Mouse (Mus musculus) forebrain, embryonic 12.5 days (tissue): ENCODE data around the gene Prkcb. TPM values are rescaled to one million over a fixed set of nuclear protein-coding genes. Genes with fewer than 3 reads are reported as not detected.

Source experiments
- ATAC-seq: fragments of 200-750 bp; cut with Nextera tagmentation; 2 replicates; pipeline ENCODE4 v1.8.0; 2017; ENCODE audit warnings: moderate TSS enrichment; ENCODE audit not compliant: low FRiP score
- H3K27ac ChIP-seq: fragments of 300-500 bp; sonication (generic); 2 replicates; pipeline ENCODE4 v1.5.1; 2016; ENCODE audit warnings: mild to moderate bottlenecking
- H3K27me3 ChIP-seq: fragments of 300-500 bp; sonication (generic); 2 replicates; pipeline ENCODE4 v1.6.1; 2016; ENCODE audit warnings: mild to moderate bottlenecking
- H3K36me3 ChIP-seq: fragments of 300-500 bp; sonication (generic); replicated peaks from 2 replicates; pipeline ENCODE4 v1.6.1; 2016; ENCODE audit warnings: mild to moderate bottlenecking
- H3K4me1 ChIP-seq: fragments of 300-500 bp; sonication (generic); 2 replicates; pipeline ENCODE4 v1.6.1; 2016
- H3K4me2 ChIP-seq: fragments of 300-500 bp; sonication (generic); 2 replicates; pipeline ENCODE4 v1.6.1; 2016; ENCODE audit warnings: mild to moderate bottlenecking, moderate library complexity
- H3K4me3 ChIP-seq: fragments of 300-500 bp; sonication (generic); replicated peaks from 2 replicates; pipeline ENCODE4 v1.5.1; 2016; ENCODE audit warnings: mild to moderate bottlenecking
- H3K9ac ChIP-seq: fragments of 300-500 bp; sonication (generic); 2 replicates; pipeline ENCODE4 v1.6.1; 2016; ENCODE audit warnings: mild to moderate bottlenecking
- H3K9me3 ChIP-seq: fragments of 300-500 bp; sonication (generic); 2 replicates; pipeline ENCODE4 v1.6.1; 2016
- WGBS: fragments of 180-500 bp; shearing (Covaris S2); methylation state at CpG from one replicate; pipeline ENCODE4 v1.1.7; 2016; 5-methylcytosine and 5-hydroxymethylcytosine counted together
- polyA plus RNA-seq: library from polyadenylated mRNA; unstranded; fragments of >200 nt; fragmentation: Nextera tagmentation; extraction: Ambion mirVana; gene quantifications from 2 replicates; pipeline ENCODE4 v1.2.1, GENCODE M21; 2016

The Prkcb gene
- polyA plus RNA-seq, 1 experiment from 2014 or later: 18.5 TPM

- no peak overlapping the region for H3K4me3 ChIP-seq
- ATAC-seq: no peak
- no peaks in the 10 kb centered on the region for H3K9me3 ChIP-seq
- H3K4me1 ChIP-seq: no peaks in the 10 kb centered on the region
- no peak overlapping the region for H3K9ac ChIP-seq
- H3K27ac ChIP-seq: no peak overlapping the region
- H3K27me3 ChIP-seq: no peaks in the 10 kb centered on the region
- 80% methylated on average over 4 of the region's 4 CpGs for WGBS
- H3K4me2 ChIP-seq: no peak overlapping the region
- no peaks in the 10 kb centered on the region for H3K36me3 ChIP-seq
Observed at GRCm38 (mm10) chr7:122609420-122609819, 320.9 kb downstream of the Prkcb start.

- 69% methylated on average over 7 of the region's 7 CpGs for WGBS
- Histone ChIP-seq H3K27me3 (no peaks in the 10 kb centered on the region), H3K4me1 (no peaks in the 10 kb centered on the region), H3K4me3 (no peak overlapping the region), H3K4me2 (no peak overlapping the region), H3K27ac (no peak overlapping the region), H3K9me3 (no peaks in the 10 kb centered on the region), H3K9ac (no peak overlapping the region), H3K36me3 (no peaks in the 10 kb centered on the region)
- ATAC-seq: no peak
Observed at GRCm38 (mm10) chr7:122610161-122610560, 321.6 kb downstream of the Prkcb start.

GRCm38 (mm10) chr7:122613876-122614275 lies 325.3 kb downstream of the Prkcb start:
- no peaks in the 10 kb centered on the region for H3K9me3 ChIP-seq
- no peak overlapping the region for H3K4me3 ChIP-seq
- 82% methylated on average over 4 of the region's 4 CpGs for WGBS
- H3K27ac ChIP-seq: no peak overlapping the region
- no peak overlapping the region for H3K4me2 ChIP-seq
- H3K9ac ChIP-seq: no peak overlapping the region
- H3K27me3 ChIP-seq: no peaks in the 10 kb centered on the region
- 0 out of 2 replicates have a peak, but pooled peaks cover 3% of the 10 kb centered on the region for H3K4me1 ChIP-seq
- no peak for ATAC-seq
- no peaks in the 10 kb centered on the region for H3K36me3 ChIP-seq

DNA sequence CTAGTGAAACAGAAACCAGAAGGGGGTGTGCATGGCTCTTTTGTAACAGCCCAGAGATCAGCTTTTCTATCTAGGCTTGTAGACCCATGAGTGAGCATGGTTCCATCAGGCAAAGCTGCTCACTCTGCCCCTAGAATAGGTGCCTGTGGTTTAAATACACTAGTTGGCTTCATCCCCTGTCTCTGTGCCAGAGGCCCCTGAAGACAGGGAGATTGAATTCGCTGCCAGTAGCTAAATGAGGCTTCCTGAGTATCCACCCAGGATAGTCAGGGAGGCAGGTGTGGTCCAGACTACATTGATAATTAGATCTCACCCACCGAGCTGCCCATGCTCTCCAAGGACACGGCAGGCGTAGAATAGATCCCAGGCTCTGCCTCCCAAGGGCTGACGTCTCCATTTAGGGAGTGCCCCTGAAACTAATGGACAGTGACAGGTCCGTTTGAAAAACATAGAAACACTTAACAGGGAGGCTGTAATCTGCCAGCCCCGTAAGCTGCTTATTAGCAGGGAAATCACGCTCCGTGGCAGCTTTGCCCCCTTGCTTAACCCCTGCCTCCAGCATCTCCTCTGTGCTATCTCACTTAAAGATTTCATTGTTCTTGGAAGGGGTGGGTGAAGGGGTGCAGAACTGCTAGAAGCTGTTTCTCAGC lies 333.7 kb downstream of the Prkcb start:
- 27% methylated on average over 9 of the region's 9 CpGs for WGBS
- Histone ChIP-seq H3K4me2 (no peak overlapping the region), H3K9ac (no peak overlapping the region), H3K4me3 (no peak overlapping the region), H3K4me1 (peaks cover 14% of the 10 kb centered on the region), H3K9me3 (no peaks in the 10 kb centered on the region), H3K36me3 (no peaks in the 10 kb centered on the region), H3K27ac (peak overlapping the region; percentile 56; the same call in 1 of the 2 replicates), H3K27me3 (no peaks in the 10 kb centered on the region)
- ATAC-seq: peak; percentile 89

GRCm38 (mm10) chr7:122623753-122624152 lies 335.2 kb downstream of the Prkcb start:
- no peak overlapping the region for H3K4me3 ChIP-seq
- H3K27me3 ChIP-seq: no peaks in the 10 kb centered on the region
- H3K4me2 ChIP-seq: no peak overlapping the region
- 74% methylated on average over 1 of the region's 1 CpGs for WGBS
- no peak for ATAC-seq
- H3K27ac ChIP-seq: no peak overlapping the region
- H3K9me3 ChIP-seq: no peaks in the 10 kb centered on the region
- H3K36me3 ChIP-seq: no peaks in the 10 kb centered on the region
- H3K4me1 ChIP-seq: peaks cover 11% of the 10 kb centered on the region
- no peak overlapping the region for H3K9ac ChIP-seq

GRCm38 (mm10) chr7:122628050-122628449 lies 339.5 kb downstream of the Prkcb start:
- no peaks in the 10 kb centered on the region; the same call in 1 of the 2 replicates for H3K4me1 ChIP-seq
- no peaks in the 10 kb centered on the region for H3K27me3 ChIP-seq
- H3K9ac ChIP-seq: no peak overlapping the region
- WGBS: 93% methylated on average over 5 of the region's 5 CpGs
- no peaks in the 10 kb centered on the region for H3K9me3 ChIP-seq
- H3K27ac ChIP-seq: no peak overlapping the region
- no peaks in the 10 kb centered on the region for H3K36me3 ChIP-seq
- no peak overlapping the region for H3K4me3 ChIP-seq
- H3K4me2 ChIP-seq: no peak overlapping the region
- no peak for ATAC-seq

DNA sequence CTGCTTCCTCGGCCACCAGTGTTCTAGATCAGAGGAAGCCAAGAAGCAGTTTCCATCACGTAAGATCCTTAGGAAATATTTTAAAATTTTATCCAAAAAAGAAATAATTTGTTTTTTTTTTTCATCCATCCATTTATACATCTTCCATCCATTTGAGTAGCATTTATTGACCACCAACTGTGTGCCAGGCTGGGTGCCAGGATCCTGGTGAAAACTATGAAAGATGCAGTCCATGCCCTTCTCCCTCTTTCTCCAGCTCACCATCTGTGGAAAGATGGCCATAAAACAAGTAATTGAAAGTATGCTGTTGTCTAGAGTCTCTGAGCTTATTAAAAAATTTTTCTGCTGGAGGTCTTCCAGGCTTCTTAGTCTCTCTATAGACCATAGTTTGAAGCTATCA lies 341.8 kb downstream of the Prkcb start:
- WGBS: 97% methylated on average over 2 of the region's 2 CpGs
- H3K4me1 ChIP-seq: no peaks in the 10 kb centered on the region
- H3K27ac ChIP-seq: no peak overlapping the region
- H3K27me3 ChIP-seq: no peaks in the 10 kb centered on the region
- H3K9me3 ChIP-seq: no peaks in the 10 kb centered on the region
- no peaks in the 10 kb centered on the region for H3K36me3 ChIP-seq
- H3K4me3 ChIP-seq: no peak overlapping the region
- H3K9ac ChIP-seq: no peak overlapping the region
- H3K4me2 ChIP-seq: no peak overlapping the region
- ATAC-seq: no peak

DNA sequence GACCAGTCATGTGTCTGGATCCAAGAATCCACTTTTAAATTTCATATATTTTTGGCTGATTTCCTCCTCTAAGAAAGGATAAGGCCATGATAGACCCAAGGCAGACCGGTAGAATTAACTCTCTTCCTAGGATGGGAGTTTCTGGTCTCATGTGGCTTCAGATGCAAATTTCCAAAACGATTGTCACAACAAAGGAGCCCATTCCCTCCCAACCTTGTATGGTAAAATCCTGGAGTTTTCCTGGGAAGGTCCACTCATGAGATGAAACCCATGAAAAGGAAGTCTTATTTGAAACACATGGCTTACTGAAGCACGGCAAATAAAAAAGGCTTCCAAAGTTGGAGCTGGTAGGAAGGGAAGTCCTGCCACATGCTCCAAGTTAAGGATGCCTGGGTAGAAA lies 342.6 kb downstream of the Prkcb start:
- ATAC-seq: no peak
- Histone ChIP-seq H3K36me3 (no peaks in the 10 kb centered on the region), H3K4me2 (no peak overlapping the region), H3K9me3 (no peaks in the 10 kb centered on the region), H3K4me1 (no peaks in the 10 kb centered on the region), H3K27me3 (no peaks in the 10 kb centered on the region), H3K4me3 (no peak overlapping the region), H3K27ac (no peak overlapping the region), H3K9ac (no peak overlapping the region)
- 71% methylated on average over 3 of the region's 3 CpGs for WGBS

DNA sequence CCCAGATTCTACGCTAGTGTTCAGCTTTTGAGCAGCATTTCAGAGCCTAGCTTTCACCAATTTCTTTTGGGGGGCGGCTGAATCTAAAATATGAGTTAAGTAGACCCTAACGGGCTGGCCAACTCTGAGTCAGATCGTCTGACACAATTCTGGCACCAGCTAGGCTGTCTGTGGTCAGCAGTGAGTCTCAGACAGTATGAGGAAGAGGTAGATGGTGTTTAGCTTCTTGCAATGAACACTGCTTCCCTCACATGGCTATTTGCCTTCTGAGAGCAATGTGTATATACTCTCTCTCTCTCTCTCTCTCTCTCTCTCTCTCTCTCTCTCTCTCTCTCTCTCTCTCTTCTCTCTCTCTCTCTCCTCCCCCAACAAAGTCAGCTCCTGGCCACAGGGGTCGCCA lies 344.4 kb downstream of the Prkcb start:
- Histone ChIP-seq H3K4me2 (no peak overlapping the region), H3K27ac (no peak overlapping the region), H3K4me1 (no peaks in the 10 kb centered on the region), H3K9me3 (no peaks in the 10 kb centered on the region), H3K27me3 (no peaks in the 10 kb centered on the region), H3K9ac (no peak overlapping the region), H3K36me3 (no peaks in the 10 kb centered on the region), H3K4me3 (no peak overlapping the region)
- ATAC-seq: no peak
- 81% methylated on average over 5 of the region's 5 CpGs for WGBS

DNA sequence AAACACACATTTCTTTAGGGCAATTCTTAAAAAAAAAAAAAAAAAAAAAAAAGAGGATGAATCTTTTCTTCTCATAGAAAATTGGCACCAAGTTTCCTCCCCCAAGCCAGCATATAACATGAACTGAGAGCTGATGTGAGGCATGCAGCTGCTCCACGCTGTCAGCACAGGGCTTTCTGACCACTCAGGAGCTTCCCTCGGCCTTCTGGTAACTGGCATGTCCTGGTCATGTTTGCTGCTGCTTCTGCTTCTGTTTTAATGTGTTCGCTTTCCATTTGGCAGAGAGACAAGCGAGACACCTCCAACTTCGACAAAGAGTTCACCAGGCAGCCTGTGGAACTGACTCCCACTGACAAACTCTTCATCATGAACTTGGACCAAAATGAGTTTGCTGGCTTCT lies 344.9 kb downstream of the Prkcb start:
- 88% methylated on average over 5 of the region's 5 CpGs for WGBS

GRCm38 (mm10) chr7:122643676-122644075 lies 355.1 kb downstream of the Prkcb start:
- H3K4me3 ChIP-seq: no peak overlapping the region

More for the DNA sequence above, 344.9 kb downstream of the Prkcb start:
- Histone ChIP-seq H3K9me3 (no peaks in the 10 kb centered on the region), H3K27ac (no peak overlapping the region), H3K27me3 (no peaks in the 10 kb centered on the region), H3K9ac (no peak overlapping the region), H3K4me1 (no peaks in the 10 kb centered on the region), H3K4me3 (no peak overlapping the region), H3K36me3 (no peaks in the 10 kb centered on the region), H3K4me2 (no peak overlapping the region)
- no peak for ATAC-seq

DNA sequence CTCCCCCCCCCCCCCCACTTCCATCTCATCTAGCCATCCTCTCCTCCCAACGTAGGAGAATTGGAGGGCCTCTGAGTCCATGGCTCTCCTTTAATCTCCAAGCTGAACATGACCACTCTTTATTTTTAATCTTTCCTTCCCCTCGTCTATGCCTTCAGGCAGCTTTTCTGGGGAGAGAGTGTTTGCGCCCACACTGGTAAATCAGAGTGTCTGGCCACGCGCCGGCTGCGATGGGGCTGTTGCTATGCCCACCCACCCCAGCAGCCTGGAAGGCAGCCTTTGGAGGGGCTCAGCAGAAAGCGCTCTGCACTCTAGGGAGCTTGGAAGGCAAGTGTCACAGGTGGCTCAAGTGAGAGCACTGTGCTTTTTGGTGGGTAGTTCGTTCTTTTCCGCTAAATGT lies 360.8 kb downstream of the Prkcb start:
- Histone ChIP-seq H3K4me2 (no peak overlapping the region), H3K27ac (no peak overlapping the region), H3K36me3 (no peaks in the 10 kb centered on the region), H3K27me3 (no peaks in the 10 kb centered on the region), H3K4me1 (no peaks in the 10 kb centered on the region), H3K9ac (no peak overlapping the region), H3K9me3 (no peaks in the 10 kb centered on the region), H3K4me3 (no peak overlapping the region)
- WGBS: 84% methylated on average over 10 of the region's 10 CpGs
- no peak for ATAC-seq

More at GRCm38 (mm10) chr7:122643676-122644075, 355.1 kb downstream of the Prkcb start:
- Histone ChIP-seq H3K27ac (no peak overlapping the region), H3K4me1 (no peaks in the 10 kb centered on the region), H3K27me3 (no peaks in the 10 kb centered on the region), H3K9ac (no peak overlapping the region), H3K36me3 (no peaks in the 10 kb centered on the region), H3K4me2 (no peak overlapping the region), H3K9me3 (no peaks in the 10 kb centered on the region)
- 89% methylated on average over 8 of the region's 8 CpGs for WGBS
- ATAC-seq: no peak

- H3K4me3 ChIP-seq: no peak overlapping the region
- no peaks in the 10 kb centered on the region for H3K36me3 ChIP-seq
- no peak overlapping the region for H3K9ac ChIP-seq
- no peak overlapping the region for H3K4me2 ChIP-seq
- no peaks in the 10 kb centered on the region for H3K9me3 ChIP-seq
- H3K27me3 ChIP-seq: no peaks in the 10 kb centered on the region
- no peaks in the 10 kb centered on the region for H3K4me1 ChIP-seq
- 88% methylated on average over 3 of the region's 3 CpGs for WGBS
- ATAC-seq: no peak
- no peak overlapping the region for H3K27ac ChIP-seq
Observed at GRCm38 (mm10) chr7:122652523-122652922, 364.0 kb downstream of the Prkcb start.
